Mouse (Mus musculus) neural tube, embryonic 11.5 days (tissue): ENCODE measurements at regions not wholly inside any gene's neighbourhood (a gene's known extent, or its start where the extent isn't known, plus 50 kb on each side); places are given as distances from the start of the nearest gene placed in this dataset.

Experiments used
- ATAC-seq: fragments of 200-750 bp; cut with Nextera tagmentation; 2 replicates; pipeline ENCODE4 v1.8.0; 2017; ENCODE audit warnings: moderate number of reproducible peaks, mild to moderate bottlenecking, moderate TSS enrichment, moderate library complexity; ENCODE audit not compliant: insufficient read depth, low FRiP score, low TSS enrichment
- DNase-seq: peaks from one replicate; pipeline ENCODE4 v3.0.0-alpha.2; 2015; ENCODE audit warnings: low spot score
- H3K27ac ChIP-seq: fragments of 300-500 bp; sonication (generic); 2 replicates; pipeline ENCODE4 v1.5.1; 2014; ENCODE audit warnings: low read depth, mild to moderate bottlenecking, low read length
- H3K27me3 ChIP-seq: fragments of 300-500 bp; sonication (generic); 2 replicates; pipeline ENCODE4 v1.6.1; 2014; ENCODE audit warnings: mild to moderate bottlenecking, low read length, mixed read lengths; ENCODE audit not compliant: control insufficient read depth, insufficient read depth
- H3K36me3 ChIP-seq: fragments of 300-500 bp; sonication (generic); 2 replicates; pipeline ENCODE4 v1.6.1; 2014; ENCODE audit warnings: mild to moderate bottlenecking, low read length, moderate library complexity, mixed read lengths; ENCODE audit not compliant: control insufficient read depth, insufficient read depth
- H3K4me1 ChIP-seq: fragments of 300-500 bp; sonication (generic); 2 replicates; pipeline ENCODE4 v1.6.1; 2014; ENCODE audit warnings: low read length, mixed read lengths; ENCODE audit not compliant: control insufficient read depth, insufficient read depth
- H3K4me2 ChIP-seq: fragments of 300-500 bp; sonication (generic); 2 replicates; pipeline ENCODE4 v1.6.1; 2014; ENCODE audit warnings: low read depth, mild to moderate bottlenecking, moderate library complexity
- H3K4me3 ChIP-seq: fragments of 300-500 bp; sonication (generic); 2 replicates; pipeline ENCODE4 v1.5.1; 2014; ENCODE audit warnings: low read depth, low read length
- H3K9ac ChIP-seq: fragments of 300-500 bp; sonication (generic); 2 replicates; pipeline ENCODE4 v1.6.1; 2014; ENCODE audit warnings: mild to moderate bottlenecking, low read length
- H3K9me3 ChIP-seq: fragments of 300-500 bp; sonication (generic); 2 replicates; pipeline ENCODE4 v1.6.1; 2016; ENCODE audit warnings: low read length; ENCODE audit not compliant: control insufficient read depth
- WGBS: fragments of 180-500 bp; shearing (Covaris S2); extraction: QIAGEN DNeasy Blood & Tissue Kit; methylation state at CpG from one replicate; pipeline ENCODE4 v1.1.7; 2014; 5-methylcytosine and 5-hydroxymethylcytosine counted together

DNA sequence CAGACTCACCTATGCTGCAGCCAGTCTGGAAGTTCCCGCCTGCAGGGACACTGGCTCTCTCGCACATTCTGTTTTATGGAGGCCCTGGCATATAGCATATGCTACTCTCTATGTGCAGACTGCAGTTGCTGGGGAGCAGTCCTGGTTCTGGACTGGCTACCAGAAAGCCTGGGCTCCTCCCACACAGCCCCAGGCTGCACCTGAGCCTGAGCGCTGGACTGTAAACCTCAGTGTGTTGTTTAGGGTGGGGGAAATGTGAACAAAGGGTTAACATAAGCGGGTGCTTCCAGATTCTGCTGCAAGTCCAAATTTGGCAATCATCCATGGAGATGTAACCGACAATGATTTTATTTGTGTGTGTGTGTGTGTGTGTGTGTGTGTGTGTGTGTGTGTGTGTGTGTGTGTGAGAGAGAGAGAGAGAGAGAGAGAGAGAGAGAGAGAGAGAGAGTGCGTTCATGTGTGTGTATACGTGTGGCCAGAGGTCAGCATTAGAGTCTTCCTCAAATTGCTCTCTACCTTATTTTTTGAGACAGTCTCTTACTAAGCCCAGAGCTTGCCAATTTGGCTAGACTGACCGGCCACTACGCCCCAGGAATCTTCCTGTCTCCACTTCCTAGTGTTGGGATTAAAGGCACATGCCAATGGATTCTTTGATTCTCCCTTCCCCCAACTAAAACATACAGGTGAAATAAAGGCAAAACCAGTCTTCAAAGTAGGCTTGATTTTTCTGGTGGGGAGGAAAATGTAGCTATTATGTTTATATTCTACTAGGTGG, 192.7 kb upstream of the Ctbp2 start:
- H3K4me2 ChIP-seq, result no peak overlapping the region
- H3K9me3 ChIP-seq, result no peaks in the 10 kb centered on the region
- H3K4me1 ChIP-seq, result no peaks in the 10 kb centered on the region; the same call in 1 of the 2 replicates
- no peak overlapping the region for H3K4me3 ChIP-seq
- H3K36me3 ChIP-seq, result no peaks in the 10 kb centered on the region
- 83% methylated on average over 8 of the region's 9 CpGs for WGBS
- H3K9ac ChIP-seq, result no peak overlapping the region
- DNase-seq (no peak), ATAC-seq (no peak)
- no peaks in the 10 kb centered on the region for H3K27me3 ChIP-seq
- no peak overlapping the region for H3K27ac ChIP-seq

DNA sequence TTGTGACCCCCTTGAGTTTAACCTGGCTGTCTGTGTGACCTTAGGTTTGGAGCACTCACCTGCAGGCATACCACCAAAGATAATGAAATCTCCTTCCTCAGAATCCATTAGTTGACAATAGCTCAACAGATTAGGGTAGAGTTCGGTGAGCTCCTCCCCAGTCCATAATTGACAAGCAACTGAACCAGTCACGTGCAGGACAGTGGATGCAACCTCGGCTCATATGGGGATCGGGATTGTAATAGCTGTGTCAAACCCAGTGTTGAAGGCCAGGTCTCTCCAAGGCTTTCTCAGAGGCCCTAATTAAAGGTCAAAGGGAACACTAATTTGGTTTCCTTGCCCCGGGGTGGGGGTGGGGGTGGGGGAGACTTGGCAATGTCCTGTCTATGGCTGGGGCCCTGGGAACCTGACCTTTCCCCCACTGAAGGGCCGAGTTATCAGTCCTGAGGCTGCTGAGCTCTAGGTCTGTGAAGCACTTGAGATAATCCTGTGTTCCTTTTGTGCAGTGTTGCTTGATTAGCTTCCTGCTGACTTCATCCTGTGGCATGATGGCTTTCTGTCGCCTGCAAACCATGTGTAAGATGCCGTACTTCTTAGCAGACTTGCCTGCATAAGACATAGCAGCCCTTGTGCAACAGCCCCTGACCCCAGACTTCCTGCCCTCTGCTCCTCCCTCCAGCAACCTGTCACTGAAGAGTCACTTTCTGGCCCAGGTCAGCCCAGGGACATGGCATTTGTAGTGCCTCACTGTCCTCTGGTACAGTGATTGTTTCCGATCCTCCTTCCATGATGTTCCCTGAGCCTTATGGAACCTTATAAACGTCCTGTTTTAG, 191.3 kb upstream of the Ctbp2 start:
- Histone ChIP-seq H3K4me3 (no peak overlapping the region), H3K4me1 (no peaks in the 10 kb centered on the region; the same call in 1 of the 2 replicates), H3K9ac (no peak overlapping the region), H3K4me2 (no peak overlapping the region), H3K27ac (no peak overlapping the region), H3K36me3 (no peaks in the 10 kb centered on the region), H3K9me3 (no peaks in the 10 kb centered on the region), H3K27me3 (no peaks in the 10 kb centered on the region)
- ATAC-seq (no peak), DNase-seq (no peak)
- WGBS, result 61% methylated on average over 10 of the region's 10 CpGs

DNA sequence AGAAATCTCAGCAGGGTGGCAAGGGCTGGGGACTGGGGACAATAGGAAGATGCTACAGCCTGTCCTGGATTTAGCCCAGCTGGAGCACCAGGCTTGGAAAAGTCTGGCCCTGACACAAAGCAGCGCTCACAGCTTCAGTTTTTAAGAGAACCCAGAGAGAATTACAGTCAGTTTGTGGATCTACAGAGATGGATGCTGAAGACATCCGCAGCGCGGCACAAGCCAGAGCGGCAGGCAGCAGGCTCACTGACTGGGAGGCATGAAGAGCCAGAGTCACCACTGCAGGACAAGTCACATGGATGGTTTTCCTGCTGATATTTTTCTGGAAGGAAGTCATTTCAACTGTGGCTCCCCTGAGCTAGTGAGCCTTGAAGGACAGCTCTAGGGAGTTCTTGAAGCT, 189.0 kb upstream of the Ctbp2 start:
- Histone ChIP-seq H3K4me1 (no peaks in the 10 kb centered on the region; the same call in 1 of the 2 replicates), H3K36me3 (no peaks in the 10 kb centered on the region), H3K27me3 (no peaks in the 10 kb centered on the region), H3K9me3 (no peaks in the 10 kb centered on the region), H3K27ac (no peak overlapping the region), H3K4me3 (no peak overlapping the region), H3K9ac (no peak overlapping the region), H3K4me2 (no peak overlapping the region)
- 34% methylated on average over 5 of the region's 5 CpGs for WGBS
- DNase-seq (no peak), ATAC-seq (no peak)

DNA sequence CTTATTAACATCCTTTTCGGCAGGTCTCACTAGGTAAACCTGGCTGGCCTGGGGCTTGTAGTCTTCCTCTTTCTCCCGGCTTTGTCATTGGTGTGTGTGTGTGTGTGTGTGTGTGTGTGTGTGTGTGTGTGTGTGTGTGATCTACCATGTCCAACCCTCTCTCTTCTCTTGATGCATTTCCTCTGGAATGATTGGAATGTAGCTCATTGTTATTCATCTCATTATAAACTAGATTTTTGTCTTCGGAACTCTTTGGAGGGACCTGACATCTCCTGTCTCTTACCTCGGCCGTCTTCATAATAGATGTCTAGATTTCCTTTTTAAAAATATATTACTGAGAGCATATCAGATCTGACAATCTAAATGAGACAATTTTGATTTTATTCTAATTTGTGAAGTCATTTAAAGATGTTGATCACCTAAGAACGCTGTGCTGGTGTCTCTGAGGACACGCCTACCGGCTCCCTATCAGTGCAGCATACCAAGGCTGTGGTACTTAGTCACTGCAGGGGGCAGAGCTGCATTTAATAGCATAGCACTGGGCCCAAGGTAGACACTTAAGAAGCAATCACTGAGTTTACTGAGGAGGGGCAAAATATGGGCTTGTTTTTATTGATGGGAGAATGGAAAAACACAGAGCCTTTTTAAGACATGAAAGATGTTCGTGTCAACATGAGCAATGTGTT, 187.1 kb upstream of the Ctbp2 start:
- Histone ChIP-seq H3K4me1 (no peaks in the 10 kb centered on the region; the same call in 1 of the 2 replicates), H3K9ac (no peak overlapping the region), H3K4me3 (no peak overlapping the region), H3K4me2 (no peak overlapping the region), H3K27me3 (no peaks in the 10 kb centered on the region), H3K27ac (no peak overlapping the region), H3K9me3 (no peaks in the 10 kb centered on the region), H3K36me3 (no peaks in the 10 kb centered on the region)
- ATAC-seq (no peak), DNase-seq (no peak)
- WGBS, result 62% methylated on average over 9 of the region's 9 CpGs

DNA sequence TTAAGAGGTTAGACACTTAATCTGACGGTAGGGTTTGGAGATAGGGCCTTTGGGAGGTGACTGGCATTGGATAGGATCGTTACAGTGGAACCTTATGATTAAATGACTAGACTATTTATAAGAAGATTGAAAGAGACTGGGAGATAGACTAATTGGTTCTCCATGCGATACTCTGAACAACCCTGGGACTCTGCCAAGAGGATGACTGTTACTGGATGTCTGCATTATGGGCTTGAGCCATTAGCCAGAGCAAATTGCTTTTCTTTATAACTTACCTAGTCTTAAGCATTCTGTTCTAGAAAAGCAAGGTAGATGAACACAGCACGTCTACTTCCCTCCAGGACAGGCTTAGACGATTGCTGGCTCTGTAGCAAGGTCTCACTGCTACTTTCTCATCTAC, 180.3 kb upstream of the Ctbp2 start:
- Histone ChIP-seq H3K4me3 (no peak overlapping the region), H3K27ac (no peak overlapping the region), H3K27me3 (no peaks in the 10 kb centered on the region), H3K36me3 (no peaks in the 10 kb centered on the region), H3K4me1 (no peaks in the 10 kb centered on the region), H3K4me2 (no peak overlapping the region), H3K9ac (no peak overlapping the region), H3K9me3 (no peaks in the 10 kb centered on the region)
- WGBS, result 80% methylated on average over 5 of the region's 5 CpGs
- ATAC-seq, result no peak
- DNase-seq, result no peak

DNA sequence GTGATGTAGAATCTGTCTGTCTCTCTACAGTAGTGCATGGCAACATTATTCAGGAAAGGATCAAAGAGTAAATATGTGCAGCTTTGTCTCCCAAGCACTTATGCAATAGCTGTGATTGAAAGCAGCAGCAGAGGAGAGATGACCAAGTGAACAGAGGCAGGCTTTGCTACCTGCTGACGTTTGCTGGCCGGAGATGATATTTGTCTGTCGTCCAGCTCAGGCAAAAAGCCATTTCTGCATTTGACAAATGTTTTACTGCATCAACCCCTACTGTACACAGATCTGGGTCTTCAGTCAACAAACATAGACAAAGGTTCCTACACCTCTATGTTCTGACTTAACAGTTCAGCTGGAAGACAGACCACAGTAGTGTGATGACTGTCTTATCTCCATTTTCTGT, 166.3 kb upstream of the Ctbp2 start:
- 93% methylated on average over 3 of the region's 3 CpGs for WGBS
- Histone ChIP-seq H3K4me1 (no peaks in the 10 kb centered on the region), H3K4me3 (no peak overlapping the region), H3K9me3 (no peaks in the 10 kb centered on the region), H3K36me3 (no peaks in the 10 kb centered on the region), H3K4me2 (no peak overlapping the region), H3K9ac (no peak overlapping the region), H3K27ac (no peak overlapping the region), H3K27me3 (no peaks in the 10 kb centered on the region)
- DNase-seq, result no peak
- ATAC-seq, result no peak

DNA sequence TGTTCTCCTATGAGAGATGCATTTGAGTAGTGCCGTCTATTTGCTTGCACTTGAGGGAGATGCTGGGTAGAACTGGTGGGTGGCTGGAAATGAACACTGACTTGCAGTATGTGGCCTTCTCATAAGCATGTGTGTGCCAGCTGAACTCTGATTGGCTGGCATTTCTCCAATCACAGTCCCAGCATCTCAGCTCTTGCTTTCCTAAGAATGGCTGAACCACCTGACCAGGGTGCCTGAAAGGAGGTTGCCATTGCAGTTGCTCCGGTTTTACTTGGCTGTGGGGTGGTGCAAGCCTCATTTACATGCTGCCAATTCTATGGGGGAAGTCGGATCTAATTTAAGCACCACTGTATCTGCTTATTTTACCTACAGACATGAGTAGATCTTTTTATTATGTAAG, 164.1 kb upstream of the Ctbp2 start:
- 72% methylated on average over 3 of the region's 3 CpGs for WGBS
- no peak overlapping the region for H3K27ac ChIP-seq
- no peaks in the 10 kb centered on the region for H3K36me3 ChIP-seq
- no peak overlapping the region for H3K4me3 ChIP-seq
- no peaks in the 10 kb centered on the region for H3K4me1 ChIP-seq
- no peaks in the 10 kb centered on the region for H3K27me3 ChIP-seq
- H3K4me2 ChIP-seq, result no peak overlapping the region
- no peak overlapping the region for H3K9ac ChIP-seq
- ATAC-seq, result no peak
- no peaks in the 10 kb centered on the region for H3K9me3 ChIP-seq
- no peak for DNase-seq

DNA sequence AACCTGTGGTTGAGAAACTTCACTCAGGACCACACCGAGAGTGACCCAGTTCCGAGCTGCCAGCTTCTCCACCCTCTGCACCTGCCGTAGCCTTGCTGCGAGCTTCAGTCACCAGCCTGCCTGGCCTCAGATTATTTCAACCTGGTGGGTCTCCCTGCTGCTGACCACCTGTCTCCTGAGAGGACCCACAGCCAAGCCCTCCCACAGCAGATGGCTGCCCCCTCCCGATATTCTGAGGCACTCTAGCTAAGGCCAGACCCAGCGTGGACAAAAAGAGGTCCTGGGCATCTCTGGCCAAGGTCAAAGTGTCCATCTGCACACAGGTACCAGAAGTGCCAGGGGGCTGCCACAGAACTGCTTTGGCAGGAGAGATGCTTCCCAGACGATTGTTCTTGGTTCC, 162.7 kb upstream of the Ctbp2 start:
- Histone ChIP-seq H3K27ac (no peak overlapping the region), H3K27me3 (no peaks in the 10 kb centered on the region), H3K9me3 (no peaks in the 10 kb centered on the region), H3K4me3 (no peak overlapping the region), H3K4me2 (no peak overlapping the region), H3K9ac (no peak overlapping the region), H3K36me3 (no peaks in the 10 kb centered on the region), H3K4me1 (no peaks in the 10 kb centered on the region)
- DNase-seq (no peak), ATAC-seq (no peak)
- 92% methylated on average over 7 of the region's 7 CpGs for WGBS
